Mouse (Mus musculus) cerebellum, postnatal 4 days (tissue): ENCODE measurements around the gene Parg.

Experiments used
- DNase-seq, 2 experiments: peaks; one replicate each; pipeline ENCODE4 v3.0.0; 2022; ENCODE audit warnings: low spot score in 2 of 2, mixed read lengths in 1 of 2

Parg gene

GRCm38 (mm10) chr14:32317822-32318221 lies 116.1 kb downstream of the Parg start:
- DNase-seq: no peak

DNA sequence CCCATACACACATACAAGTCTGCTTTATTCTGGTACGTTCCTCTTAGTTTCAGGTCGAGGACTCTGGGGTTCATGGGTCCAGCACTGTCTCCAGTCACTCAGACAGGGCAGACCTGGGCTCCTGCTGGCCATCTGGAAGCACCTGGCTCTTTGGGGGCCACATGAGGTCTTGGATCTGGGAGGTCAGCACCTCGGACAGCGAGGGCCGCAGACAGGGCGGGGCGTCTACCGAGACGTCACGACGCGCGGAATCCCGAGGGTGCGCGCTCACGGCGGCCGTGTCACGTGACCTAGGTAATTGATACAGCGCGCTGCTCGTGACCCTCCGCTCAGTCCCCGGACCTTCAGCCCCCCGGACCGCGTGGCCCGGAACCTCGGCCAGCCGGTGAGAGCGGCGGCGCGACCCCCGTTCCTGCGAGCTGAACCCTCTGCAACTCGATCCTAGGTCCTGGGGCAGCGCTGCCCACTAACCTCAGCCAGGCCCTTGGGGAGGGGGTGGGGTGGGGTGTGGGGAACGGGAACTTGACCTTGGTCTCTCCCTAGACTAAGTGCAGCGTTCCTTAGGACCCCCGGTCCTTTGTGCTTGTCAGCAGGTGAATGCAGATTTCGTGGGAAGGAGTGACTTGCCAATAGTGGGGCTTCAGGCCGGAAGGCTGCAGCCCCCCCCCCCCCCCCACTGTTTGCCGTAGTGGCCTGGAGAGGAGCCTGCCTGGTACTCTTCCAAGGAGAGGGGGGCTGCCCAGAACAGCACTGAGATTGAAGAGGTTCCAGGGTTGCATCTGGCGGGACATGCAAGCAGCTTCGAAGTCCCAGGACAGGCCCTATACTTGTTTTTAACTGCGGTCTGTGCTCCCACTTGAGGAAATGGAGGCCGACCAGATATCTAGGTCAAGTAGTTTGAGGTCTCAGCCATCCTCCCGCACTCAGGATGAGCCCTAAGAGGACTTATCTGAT lies 120.3 kb downstream of the Parg start, which contains the start of gene Ogdhl:
TSS of gene Ogdhl (plus strand) at position 288 of the 954 bp plus-strand sequence.
- DNase-seq: peak; percentile 57 to 71

- DNase-seq: peak in 1 of 2 experiments; percentile 25
Observed at GRCm38 (mm10) chr14:32323221-32323620, 121.5 kb downstream of the Parg start.

DNA sequence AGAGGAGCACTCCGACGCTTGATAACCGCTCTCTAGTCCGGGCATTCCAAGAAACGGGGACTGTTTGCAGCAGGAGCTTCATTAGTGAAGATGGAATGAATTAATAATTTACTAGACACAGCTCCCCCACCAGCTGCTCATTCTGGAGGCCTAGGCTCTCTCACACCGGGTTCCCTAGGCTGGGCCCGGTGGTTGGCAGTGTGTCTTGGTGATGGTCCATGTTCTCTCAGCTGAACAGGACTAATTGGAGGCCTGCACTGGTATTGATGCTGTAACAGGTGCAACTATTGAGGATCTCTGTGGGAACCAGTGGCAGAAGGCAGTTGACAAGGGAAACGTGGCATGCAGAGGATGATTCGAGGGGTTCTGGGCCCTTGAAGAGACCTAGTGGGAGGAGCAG lies 125.6 kb downstream of the Parg start:
- no peak for DNase-seq

- no peak for DNase-seq
Observed at GRCm38 (mm10) chr14:32332515-32333445, 131.0 kb downstream of the Parg start.

- peak in 1 of 2 experiments; percentile 43 for DNase-seq
Observed at GRCm38 (mm10) chr14:32336021-32336420, 134.3 kb downstream of the Parg start.

DNA sequence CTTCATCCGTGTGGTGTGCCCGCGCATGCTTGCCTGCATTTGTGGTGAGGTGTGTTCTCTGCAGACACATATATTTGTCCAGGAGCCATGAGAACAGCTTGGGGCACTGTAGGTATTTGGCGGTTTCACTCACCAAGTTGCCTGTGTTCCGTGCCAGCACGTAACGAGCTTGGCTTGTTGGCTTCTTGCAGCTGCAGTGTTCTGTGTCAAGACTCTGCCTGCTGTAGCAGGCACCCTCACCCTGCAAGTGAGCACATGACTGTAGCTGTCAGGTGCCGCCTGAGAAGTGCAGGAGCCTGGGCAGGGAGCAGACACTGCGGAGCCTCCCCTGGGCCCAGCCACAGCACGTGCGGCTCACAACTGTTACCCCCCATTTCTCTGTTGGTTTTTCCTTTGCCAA lies 134.8 kb downstream of the Parg start:
- peak in 1 of 2 experiments; percentile 43 for DNase-seq

GRCm38 (mm10) chr14:32341823-32342222 lies 140.1 kb downstream of the Parg start:
- no peak for DNase-seq

DNA sequence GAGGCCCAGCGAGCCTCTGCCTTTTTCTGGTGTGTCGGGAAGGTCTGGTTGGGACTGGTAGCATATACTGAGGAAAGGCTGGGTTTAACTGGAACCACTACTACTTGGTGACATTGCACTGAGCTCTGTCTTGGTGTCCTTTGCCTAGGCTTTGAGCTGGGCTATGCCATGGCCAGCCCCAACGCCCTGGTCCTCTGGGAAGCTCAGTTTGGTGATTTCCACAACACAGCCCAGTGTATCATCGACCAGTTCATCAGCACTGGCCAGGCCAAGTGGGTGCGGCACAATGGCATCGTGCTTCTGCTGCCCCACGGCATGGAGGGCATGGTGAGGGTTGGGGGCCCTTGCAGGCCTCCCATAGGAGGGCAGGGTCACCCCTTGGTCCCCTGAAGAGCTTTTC lies 142.4 kb downstream of the Parg start:
- no peak for DNase-seq

GRCm38 (mm10) chr14:32344694-32345093 lies 142.9 kb downstream of the Parg start:
- no peak for DNase-seq
